Mouse (Mus musculus) embryonic facial prominence, embryonic 13.5 days (tissue): Measurements from ENCODE around the gene Gna15. TPM values are rescaled to one million over a fixed set of nuclear protein-coding genes. Genes with fewer than 3 reads are reported as not detected.

ENCODE experiments used
- ATAC-seq: fragments of 200-750 bp; cut with Nextera tagmentation; 2 replicates; pipeline ENCODE4 v1.8.0; 2017; ENCODE audit warnings: low read depth; ENCODE audit not compliant: insufficient number of reproducible peaks, insufficient read depth, low FRiP score, low TSS enrichment
- H3K27ac ChIP-seq: fragments of 300-500 bp; sonication (generic); 2 replicates; pipeline ENCODE4 v1.5.1; 2015; ENCODE audit warnings: moderate library complexity, mild to moderate bottlenecking, inconsistent platforms
- H3K27me3 ChIP-seq: fragments of 300-500 bp; sonication (generic); 2 replicates; pipeline ENCODE4 v1.6.1; 2015; ENCODE audit warnings: mild to moderate bottlenecking, inconsistent platforms
- H3K36me3 ChIP-seq: fragments of 300-500 bp; sonication (generic); 2 replicates; pipeline ENCODE4 v1.6.1; 2015; ENCODE audit warnings: mild to moderate bottlenecking, inconsistent platforms
- H3K4me1 ChIP-seq: fragments of 300-500 bp; sonication (generic); 2 replicates; pipeline ENCODE4 v1.6.1; 2015; ENCODE audit warnings: inconsistent platforms
- H3K4me2 ChIP-seq: fragments of 300-500 bp; sonication (generic); 2 replicates; pipeline ENCODE4 v1.6.1; 2015; ENCODE audit warnings: moderate library complexity, mild to moderate bottlenecking, inconsistent platforms
- H3K4me3 ChIP-seq: fragments of 300-500 bp; sonication (generic); 2 replicates; pipeline ENCODE4 v1.5.1; 2015; ENCODE audit warnings: mild to moderate bottlenecking, inconsistent platforms
- H3K9ac ChIP-seq: fragments of 300-500 bp; sonication (generic); 2 replicates; pipeline ENCODE4 v1.6.1; 2015; ENCODE audit warnings: mild to moderate bottlenecking, inconsistent platforms
- H3K9me3 ChIP-seq: fragments of 300-500 bp; sonication (generic); 2 replicates; pipeline ENCODE4 v1.6.1; 2016; ENCODE audit warnings: inconsistent platforms
- WGBS: fragments of 180-500 bp; shearing (Covaris S2); methylation state at CpG from one replicate; pipeline ENCODE4 v1.1.7; 2015; ENCODE audit warnings: mixed read lengths; 5-methylcytosine and 5-hydroxymethylcytosine counted together
- polyA plus RNA-seq: library from polyadenylated mRNA; unstranded; fragments of >200 nt; fragmentation: Nextera tagmentation; extraction: Ambion mirVana; gene quantifications from 2 replicates; pipeline ENCODE4 v1.2.1, GENCODE M21; 2015

Gna15 gene
- polyA plus RNA-seq, 1 experiment from 2014 or later, result 2.1 TPM

- Histone ChIP-seq H3K4me2 (no peak overlapping the region), H3K9ac (no peak overlapping the region), H3K36me3 (no peaks in the 10 kb centered on the region), H3K4me3 (no peak overlapping the region), H3K4me1 (peaks cover 16% of the 10 kb centered on the region), H3K27ac (no peak overlapping the region), H3K27me3 (peaks cover 99% of the 10 kb centered on the region), H3K9me3 (no peaks in the 10 kb centered on the region)
- 76% methylated on average over 7 of the region's 7 CpGs for whole genome bisulfite sequencing
- ATAC-seq, result no peak
Observed at GRCm38 (mm10) chr10:81462917-81463316, 61.1 kb downstream of the Gna15 start.

- H3K36me3 ChIP-seq, result no peaks in the 10 kb centered on the region
- no peak for ATAC-seq
- peaks cover 99% of the 10 kb centered on the region for H3K27me3 ChIP-seq
- H3K27ac ChIP-seq, result no peak overlapping the region
- no peaks in the 10 kb centered on the region for H3K9me3 ChIP-seq
- no peak overlapping the region for H3K9ac ChIP-seq
- 36% methylated on average over 7 of the region's 7 CpGs for WGBS
- H3K4me2 ChIP-seq, result peak overlapping the region; percentile 33
- peaks cover 16% of the 10 kb centered on the region for H3K4me1 ChIP-seq
- H3K4me3 ChIP-seq, result no peak overlapping the region
Observed at GRCm38 (mm10) chr10:81462415-81462804, 61.6 kb downstream of the Gna15 start.

- H3K4me2 ChIP-seq, result peak overlapping the region; percentile 33
- WGBS, result 6% methylated on average over 16 of the region's 16 CpGs
Observed at GRCm38 (mm10) chr10:81461673-81462414, 62.2 kb downstream of the Gna15 start.

GRCm38 (mm10) chr10:81460951-81461350, 63.1 kb downstream of the Gna15 start:
- Histone ChIP-seq H3K4me3 (no peak overlapping the region), H3K4me2 (no peak overlapping the region), H3K9ac (no peak overlapping the region), H3K4me1 (peaks cover 16% of the 10 kb centered on the region), H3K27me3 (peaks cover 99% of the 10 kb centered on the region), H3K27ac (no peak overlapping the region), H3K9me3 (no peaks in the 10 kb centered on the region), H3K36me3 (no peaks in the 10 kb centered on the region)
- 44% methylated on average over 11 of the region's 11 CpGs for WGBS
- no peak for ATAC-seq

More at GRCm38 (mm10) chr10:81461673-81462414, 62.2 kb downstream of the Gna15 start:
- no peaks in the 10 kb centered on the region for H3K9me3 ChIP-seq
- H3K9ac ChIP-seq, result no peak overlapping the region
- H3K27me3 ChIP-seq, result peaks cover 99% of the 10 kb centered on the region
- H3K4me3 ChIP-seq, result peak overlapping the region; percentile 10; the same call in 1 of the 2 replicates
- no peaks in the 10 kb centered on the region for H3K36me3 ChIP-seq
- no peak for ATAC-seq
- H3K27ac ChIP-seq, result no peak overlapping the region
- H3K4me1 ChIP-seq, result peaks cover 16% of the 10 kb centered on the region

GRCm38 (mm10) chr10:81460471-81460870, 63.6 kb downstream of the Gna15 start:
- Histone ChIP-seq H3K27me3 (peaks cover 99% of the 10 kb centered on the region), H3K4me2 (no peak overlapping the region), H3K36me3 (no peaks in the 10 kb centered on the region), H3K9ac (no peak overlapping the region), H3K27ac (no peak overlapping the region), H3K9me3 (no peaks in the 10 kb centered on the region), H3K4me3 (no peak overlapping the region), H3K4me1 (peaks cover 16% of the 10 kb centered on the region)
- 27% methylated on average over 20 of the region's 20 CpGs for WGBS
- no peak for ATAC-seq

- H3K27me3 ChIP-seq, result peaks cover 99% of the 10 kb centered on the region
- H3K9me3 ChIP-seq, result no peaks in the 10 kb centered on the region
- no peak overlapping the region for H3K4me2 ChIP-seq
- peaks cover 11% of the 10 kb centered on the region for H3K4me1 ChIP-seq
- no peak overlapping the region for H3K27ac ChIP-seq
- no peak overlapping the region for H3K9ac ChIP-seq
- H3K4me3 ChIP-seq, result no peak overlapping the region
- 58% methylated on average over 21 of the region's 21 CpGs for WGBS
- ATAC-seq, result no peak
- no peaks in the 10 kb centered on the region for H3K36me3 ChIP-seq
Observed at GRCm38 (mm10) chr10:81459399-81459798, 64.6 kb downstream of the Gna15 start.

- H3K9ac ChIP-seq, result no peak overlapping the region
- ATAC-seq, result no peak
- H3K27ac ChIP-seq, result no peak overlapping the region
- no peaks in the 10 kb centered on the region for H3K9me3 ChIP-seq
- H3K4me3 ChIP-seq, result no peak overlapping the region
- 79% methylated on average over 6 of the region's 6 CpGs for WGBS
- H3K27me3 ChIP-seq, result peaks cover 99% of the 10 kb centered on the region
- no peak overlapping the region for H3K4me2 ChIP-seq
- peaks cover 7% of the 10 kb centered on the region for H3K4me1 ChIP-seq
- H3K36me3 ChIP-seq, result no peaks in the 10 kb centered on the region
Observed at GRCm38 (mm10) chr10:81458267-81458666, 65.8 kb downstream of the Gna15 start.

- peaks cover 99% of the 10 kb centered on the region for H3K27me3 ChIP-seq
- 88% methylated on average over 8 of the region's 8 CpGs for WGBS
- no peak overlapping the region for H3K27ac ChIP-seq
- H3K4me2 ChIP-seq, result no peak overlapping the region
- H3K4me1 ChIP-seq, result peaks cover 12% of the 10 kb centered on the region
- no peak overlapping the region for H3K9ac ChIP-seq
- ATAC-seq, result no peak
- H3K9me3 ChIP-seq, result no peaks in the 10 kb centered on the region
- H3K4me3 ChIP-seq, result no peak overlapping the region
- no peaks in the 10 kb centered on the region for H3K36me3 ChIP-seq
Observed at GRCm38 (mm10) chr10:81457624-81458023, 66.4 kb downstream of the Gna15 start.

GRCm38 (mm10) chr10:81456983-81457563, 67.0 kb downstream of the Gna15 start:
- Histone ChIP-seq H3K36me3 (no peaks in the 10 kb centered on the region), H3K27me3 (peaks cover 99% of the 10 kb centered on the region), H3K4me2 (no peak overlapping the region), H3K27ac (no peak overlapping the region), H3K4me3 (no peak overlapping the region), H3K9ac (no peak overlapping the region), H3K9me3 (no peaks in the 10 kb centered on the region), H3K4me1 (peaks cover 14% of the 10 kb centered on the region)
- ATAC-seq, result no peak
- WGBS, result 58% methylated on average over 12 of the region's 12 CpGs

GRCm38 (mm10) chr10:81455181-81455895, 68.7 kb downstream of the Gna15 start, which contains the start of gene Nfic:
Nfic (minus strand) TSS chr10:81455635.
- peaks cover 99% of the 10 kb centered on the region for H3K27me3 ChIP-seq
- no peak within 1 kb of the TSS for H3K27ac ChIP-seq
- H3K9me3 ChIP-seq, result no peaks in the 10 kb centered on the region
- ATAC-seq, result no peak
- H3K4me2 ChIP-seq, result no peak within 1 kb of the TSS
- H3K9ac ChIP-seq, result no peak within 1 kb of the TSS; the same call in 1 of the 2 replicates
- no peaks in the 10 kb centered on the region for H3K36me3 ChIP-seq
- no peak within 1 kb of the TSS for H3K4me3 ChIP-seq
- peaks cover 11% of the 10 kb centered on the region for H3K4me1 ChIP-seq
- 66% methylated on average over 28 of the region's 28 CpGs for WGBS

GRCm38 (mm10) chr10:81454106-81454505, 69.9 kb downstream of the Gna15 start:
- no peak overlapping the region for H3K9ac ChIP-seq
- peaks cover 11% of the 10 kb centered on the region for H3K4me1 ChIP-seq
- H3K4me3 ChIP-seq, result no peak overlapping the region
- ATAC-seq, result no peak
- no peaks in the 10 kb centered on the region for H3K9me3 ChIP-seq
- no peaks in the 10 kb centered on the region for H3K36me3 ChIP-seq
- H3K27ac ChIP-seq, result no peak overlapping the region
- WGBS, result 58% methylated on average over 2 of the region's 2 CpGs
- H3K27me3 ChIP-seq, result peaks cover 88% of the 10 kb centered on the region
- no peak overlapping the region for H3K4me2 ChIP-seq
